Mouse (Mus musculus): ENCODE results near the gene Ldoc1. TPM values are rescaled to one million over a fixed set of nuclear protein-coding genes. Genes with fewer than 3 reads are reported as not detected.

Gene Ldoc1
- total RNA-seq (2021) (1 to 10 TPM in 1 of 2 experiments, under 1 TPM in 1; 0.46 to 2.9 TPM), polyA plus RNA-seq (2012; rRNA removed) (0.49 and 1.3 TPM in 2 replicates)
- long read RNA-seq, partial matches to known transcripts = 0 of 1 reads
- long read RNA-seq, other reads (novel, unspliced or antisense) = 0 of 1 reads

DNA sequence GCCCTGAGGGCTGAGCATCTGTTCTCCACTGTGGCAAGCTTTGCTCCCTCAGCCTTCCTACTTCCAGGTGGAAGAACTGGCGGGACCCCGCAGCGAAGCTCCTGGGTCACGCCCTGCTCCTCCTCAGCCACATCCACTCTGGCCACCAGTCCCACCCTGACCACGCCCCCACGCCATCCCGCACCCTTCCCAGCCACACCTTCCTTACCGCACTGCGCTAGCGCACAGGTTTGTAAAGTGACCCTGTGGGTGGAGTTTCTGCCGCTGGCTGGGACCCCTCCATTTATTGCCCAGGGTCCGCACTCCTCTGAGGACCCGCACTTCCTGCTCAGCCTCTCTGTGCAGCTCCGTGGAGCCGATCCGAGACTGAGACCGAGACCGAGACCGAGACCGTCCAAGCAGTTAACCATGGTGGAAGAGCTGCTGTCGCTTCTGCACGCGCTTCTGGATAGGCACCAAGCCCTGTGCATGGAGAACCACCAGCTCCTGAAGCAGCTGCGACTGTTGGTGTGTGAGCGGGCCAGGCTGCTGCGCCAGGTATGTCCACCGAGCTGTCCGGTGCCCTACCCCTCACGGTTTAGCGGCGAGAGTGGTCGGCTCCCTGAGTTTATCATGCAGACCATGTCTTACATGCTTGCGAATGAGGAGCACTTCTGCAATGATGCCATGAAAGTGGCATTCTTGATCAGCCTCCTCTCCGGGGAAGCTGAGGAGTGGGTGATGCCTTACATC is at the start of gene Ldoc1:
Gene Ldoc1, plus strand, starts transcription at position 196 of the 732 bp plus-strand sequence.
- no peak for DNase-seq

DNA sequence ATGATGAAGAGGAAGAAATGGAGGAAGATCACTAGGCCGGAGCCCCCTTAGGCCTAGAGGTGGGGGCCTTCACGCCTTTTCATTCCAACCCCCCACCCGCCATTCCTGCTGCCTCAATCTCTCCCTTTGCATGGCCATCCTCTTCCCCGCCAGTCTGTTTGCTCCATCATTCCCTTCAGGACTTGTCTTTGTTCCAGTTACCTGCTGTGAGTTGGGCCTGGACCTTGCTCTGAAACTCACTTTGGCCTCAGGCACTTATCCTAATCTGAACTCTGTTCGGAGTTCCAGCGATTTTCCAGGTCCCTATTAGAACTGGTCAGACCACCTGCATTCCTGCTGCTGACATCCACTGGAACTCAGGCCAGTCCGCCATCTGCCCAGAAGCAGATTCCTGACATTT is 834 bp downstream of the Ldoc1 start:
- no peak for DNase-seq

DNA sequence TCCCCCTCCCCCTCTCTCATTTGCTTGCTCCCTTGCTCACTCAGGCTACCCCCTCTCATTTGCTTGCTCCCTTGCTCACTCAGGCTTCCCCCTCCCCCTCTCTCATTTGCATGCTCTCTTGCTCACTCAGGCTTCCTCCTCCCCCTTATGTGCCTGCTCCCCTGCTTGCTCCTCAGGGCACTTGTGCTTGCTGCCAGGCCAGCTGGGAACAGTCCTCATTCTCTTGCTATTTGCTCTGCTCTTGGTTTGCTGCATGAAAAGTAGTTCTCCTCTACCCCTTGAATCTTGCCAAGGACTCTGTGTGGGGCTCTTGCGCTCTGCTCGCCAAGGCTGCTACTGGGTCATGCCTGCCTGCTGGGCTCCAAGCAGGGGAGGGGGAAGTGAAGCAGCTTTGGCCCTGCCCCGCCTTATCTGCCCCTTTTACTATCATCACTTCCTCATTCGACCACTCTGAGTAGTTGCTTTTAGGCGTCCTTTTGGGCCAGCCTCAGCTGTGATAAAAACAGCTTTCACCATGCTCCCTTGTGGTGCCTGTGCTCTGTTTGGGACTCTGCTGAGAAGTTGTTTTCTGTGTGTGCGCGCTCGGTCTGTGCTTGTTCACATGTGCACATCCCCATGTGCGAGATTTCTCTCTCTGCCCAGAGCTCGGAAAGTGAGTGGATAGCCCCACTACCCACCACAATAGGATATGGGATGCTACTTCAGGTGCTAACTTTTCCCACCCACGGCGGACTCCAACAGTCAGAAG is 13.2 kb downstream of the Ldoc1 start:
- no peak for DNase-seq

DNA sequence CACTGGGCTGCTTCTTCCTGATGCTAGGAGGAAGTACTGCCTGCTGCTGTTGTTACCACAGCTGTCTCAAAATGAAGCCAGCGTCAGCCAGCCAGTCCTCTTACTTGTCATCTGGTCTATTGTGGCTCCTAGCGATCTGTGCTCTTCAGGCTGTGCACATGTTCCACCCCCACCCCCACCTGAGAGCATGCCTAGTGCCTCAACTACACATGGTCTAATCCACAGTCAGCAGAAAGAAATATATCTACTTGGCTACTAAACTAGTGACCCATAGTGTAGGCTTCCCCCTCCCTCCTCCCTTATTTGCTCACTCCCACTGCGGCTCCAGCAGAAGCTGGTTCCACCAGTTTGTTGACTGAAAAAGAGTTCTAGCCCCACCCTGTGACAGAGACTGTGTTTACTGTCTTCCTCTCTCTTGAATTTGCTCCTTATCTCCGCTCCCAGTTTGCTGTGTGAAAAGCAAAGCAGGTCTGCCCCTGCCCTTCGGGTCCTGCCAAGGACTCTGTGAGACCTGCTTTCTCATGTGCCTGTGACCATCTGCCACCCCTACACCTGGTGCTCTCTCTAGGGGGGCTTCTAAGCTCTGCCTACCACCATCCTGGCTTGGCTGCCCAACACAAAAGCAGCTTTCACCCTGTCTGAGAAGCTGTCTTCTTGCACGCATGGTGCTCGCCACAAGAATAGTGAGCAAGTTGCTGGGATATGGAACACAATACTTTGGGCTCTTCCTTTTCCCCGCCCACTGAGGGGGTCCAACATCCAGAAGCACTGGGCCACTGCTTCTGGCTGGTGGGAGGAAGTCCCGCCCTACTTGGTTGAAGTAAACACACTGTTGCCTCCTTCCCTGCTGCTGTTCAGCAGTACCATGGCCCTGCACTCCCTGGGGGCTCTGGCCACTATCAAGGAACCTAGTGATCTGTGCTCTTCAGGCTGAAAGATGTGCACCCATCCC is 14.0 kb downstream of the Ldoc1 start:
- DNase-seq = no peak

DNA sequence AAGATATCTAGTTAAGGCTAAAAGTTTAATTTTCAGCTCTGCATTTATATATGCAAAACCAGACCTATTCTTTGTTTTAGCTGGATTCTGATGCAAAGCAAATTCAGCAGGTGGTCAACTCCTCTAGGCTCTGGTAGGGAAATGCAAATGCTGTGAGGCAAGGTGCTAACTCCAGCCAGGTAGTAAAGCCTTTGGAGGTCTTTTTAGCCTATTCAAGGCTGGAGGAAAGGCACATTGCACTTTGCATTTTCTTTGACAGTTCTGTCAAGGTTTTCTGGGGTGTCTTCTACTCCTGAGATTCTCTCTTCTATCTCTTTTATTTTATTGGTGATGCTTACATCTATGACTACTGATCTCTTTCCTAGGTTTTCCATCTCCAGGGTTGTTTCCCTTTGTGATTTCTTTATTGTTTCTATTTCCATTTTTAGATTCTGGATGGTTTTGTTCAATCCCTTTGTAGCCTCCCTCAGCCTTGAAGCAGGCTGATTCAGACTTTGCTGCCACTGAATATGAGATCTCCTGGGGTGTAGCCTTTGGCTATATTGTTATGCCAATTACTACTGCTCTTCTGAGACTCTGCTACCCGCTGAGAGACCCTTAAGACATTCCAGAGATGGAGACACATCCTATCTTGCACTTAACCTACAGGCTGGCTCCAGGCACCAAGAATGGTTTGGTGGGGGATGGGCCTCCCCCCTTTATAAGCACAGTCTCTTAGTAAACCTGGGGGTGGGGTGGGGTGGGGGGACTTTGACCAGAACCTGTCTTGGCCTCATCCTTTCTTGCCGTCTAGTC is 18.4 kb downstream of the Ldoc1 start:
- DNase-seq = no peak

Data from adrenal gland, adult 2 months (tissue).